Mouse (Mus musculus): Measurements from ENCODE around the gene Npepps.
"Not testable (repeated sequence)": the region's sequence is repeated elsewhere in the genome, so short reads cannot be mapped to it uniquely, and the experiment has no call there.

Npepps gene

GRCm38 (mm10) chr11:97237976-97238375, 42.5 kb downstream of the Npepps start:
- no peak for DNase-seq (ENCODE audit: inconsistent ontology term)

GRCm38 (mm10) chr11:97232436-97232835, 48.0 kb downstream of the Npepps start:
- DNase-seq (ENCODE audit: inconsistent ontology term) = no peak

- DNase-seq (ENCODE audit: inconsistent ontology term) = no peak
Observed at GRCm38 (mm10) chr11:97229396-97229795, 51.0 kb downstream of the Npepps start.

GRCm38 (mm10) chr11:97228985-97229384, 51.5 kb downstream of the Npepps start:
- DNase-seq (ENCODE audit: inconsistent ontology term) = no peak

GRCm38 (mm10) chr11:97226131-97226530, 54.3 kb downstream of the Npepps start:
- DNase-seq (ENCODE audit: inconsistent ontology term) = no peak

- peak; percentile 23 for DNase-seq (ENCODE audit: inconsistent ontology term)
Observed at GRCm38 (mm10) chr11:97223485-97223884, 57.0 kb downstream of the Npepps start.

GRCm38 (mm10) chr11:97221611-97222010, 58.8 kb downstream of the Npepps start:
- DNase-seq (ENCODE audit: inconsistent ontology term) = no peak

GRCm38 (mm10) chr11:97220211-97220610, 60.2 kb downstream of the Npepps start:
- DNase-seq (ENCODE audit: inconsistent ontology term) = no peak

- no peak for DNase-seq (ENCODE audit: inconsistent ontology term)
Observed at GRCm38 (mm10) chr11:97214411-97214810, 66.0 kb downstream of the Npepps start.

- DNase-seq (ENCODE audit: inconsistent ontology term) = no peak
Observed at GRCm38 (mm10) chr11:97210728-97211400, 69.6 kb downstream of the Npepps start.

- DNase-seq (ENCODE audit: inconsistent ontology term) = peak; percentile 80
Observed at GRCm38 (mm10) chr11:97207011-97207422, 73.4 kb downstream of the Npepps start.

- no peak for DNase-seq (ENCODE audit: inconsistent ontology term)
Observed at GRCm38 (mm10) chr11:97199519-97199918, 80.9 kb downstream of the Npepps start.

GRCm38 (mm10) chr11:97198601-97199000, 81.8 kb downstream of the Npepps start:
- DNase-seq (ENCODE audit: inconsistent ontology term) = no peak

- no peak for DNase-seq (ENCODE audit: inconsistent ontology term)
Observed at GRCm38 (mm10) chr11:97197021-97197420, 83.4 kb downstream of the Npepps start.

GRCm38 (mm10) chr11:97196541-97196940, 83.9 kb downstream of the Npepps start:
- no peak for DNase-seq (ENCODE audit: inconsistent ontology term)

- DNase-seq (ENCODE audit: inconsistent ontology term) = no peak
Observed at GRCm38 (mm10) chr11:97192621-97192951, 87.9 kb downstream of the Npepps start.

GRCm38 (mm10) chr11:97191915-97192620, 88.4 kb downstream of the Npepps start:
- peak; percentile 78 for DNase-seq (ENCODE audit: inconsistent ontology term)

- DNase-seq (ENCODE audit: inconsistent ontology term) = no peak
Observed at GRCm38 (mm10) chr11:97190992-97191391, 89.4 kb downstream of the Npepps start.

- DNase-seq (ENCODE audit: inconsistent ontology term) = not testable (repeated sequence)
Observed at GRCm38 (mm10) chr11:97189645-97190044, 90.8 kb downstream of the Npepps start.

- no peak for DNase-seq (ENCODE audit: inconsistent ontology term)
Observed at GRCm38 (mm10) chr11:97189231-97189630, 91.2 kb downstream of the Npepps start.

GRCm38 (mm10) chr11:97188643-97188955, 91.8 kb downstream of the Npepps start:
- no peak for DNase-seq (ENCODE audit: inconsistent ontology term)

- peak; percentile 100 for DNase-seq (ENCODE audit: inconsistent ontology term)
Observed at GRCm38 (mm10) chr11:97187764-97188642, 92.4 kb downstream of the Npepps start, which contains the start of gene Kpnb1. Gene Kpnb1 (minus strand): TSS chr11:97187881.
